Mouse (Mus musculus) intestine, embryonic 15.5 days (tissue): ENCODE results near the gene Mien1. TPM values are rescaled to one million over a fixed set of nuclear protein-coding genes. Genes with fewer than 3 reads are reported as not detected.
A peak's percentile ranks its signal among the peaks of the same experiment; 100 is the strongest.

ENCODE experiments used
- ATAC-seq: fragments of 200-750 bp; cut with Nextera tagmentation; 2 replicates; pipeline ENCODE4 v1.8.0; 2017; ENCODE audit warnings: moderate TSS enrichment, moderate library complexity
- H3K27ac ChIP-seq: fragments of 300-500 bp; sonication (generic); 2 replicates; pipeline ENCODE4 v1.5.1; 2015; ENCODE audit warnings: mild to moderate bottlenecking, inconsistent platforms
- H3K27me3 ChIP-seq: fragments of 300-500 bp; sonication (generic); replicated peaks from 2 replicates; pipeline ENCODE4 v1.6.1; 2015; ENCODE audit warnings: inconsistent platforms
- H3K36me3 ChIP-seq: fragments of 300-500 bp; sonication (generic); 2 replicates; pipeline ENCODE4 v1.6.1; 2015; ENCODE audit warnings: inconsistent platforms
- H3K4me1 ChIP-seq: fragments of 300-500 bp; sonication (generic); replicated peaks from 2 replicates; pipeline ENCODE4 v1.6.1; 2015; ENCODE audit warnings: inconsistent platforms
- H3K4me2 ChIP-seq: fragments of 300-500 bp; sonication (generic); replicated peaks from 2 replicates; pipeline ENCODE4 v1.6.1; 2015; ENCODE audit warnings: mild to moderate bottlenecking, inconsistent platforms
- H3K4me3 ChIP-seq: fragments of 300-500 bp; sonication (generic); replicated peaks from 2 replicates; pipeline ENCODE4 v1.5.1; 2015; ENCODE audit warnings: inconsistent platforms
- H3K9ac ChIP-seq: fragments of 300-500 bp; sonication (generic); 2 replicates; pipeline ENCODE4 v1.6.1; 2015; ENCODE audit warnings: inconsistent platforms
- H3K9me3 ChIP-seq: fragments of 300-500 bp; sonication (generic); 2 replicates; pipeline ENCODE4 v1.6.1; 2016; ENCODE audit warnings: inconsistent platforms
- WGBS: fragments of 180-500 bp; shearing (Covaris S2); methylation state at CpG from one replicate; pipeline ENCODE4 v1.1.7; 2015; 5-methylcytosine and 5-hydroxymethylcytosine counted together
- polyA plus RNA-seq: library from polyadenylated mRNA; unstranded; fragments of >200 nt; fragmentation: Nextera tagmentation; extraction: Ambion mirVana; gene quantifications from 2 replicates; pipeline ENCODE4 v1.2.1, GENCODE M21; 2015

The Mien1 gene
- polyA plus RNA-seq, 1 experiment from 2014 or later, result 202 TPM

- Histone ChIP-seq H3K4me1 (no peaks in the 10 kb centered on the region; the same call in 1 of the 2 replicates), H3K4me3 (no peak overlapping the region), H3K9ac (no peak overlapping the region), H3K27me3 (no peaks in the 10 kb centered on the region), H3K36me3 (no peaks in the 10 kb centered on the region), H3K4me2 (no peak overlapping the region), H3K27ac (no peak overlapping the region), H3K9me3 (no peaks in the 10 kb centered on the region)
- 62% methylated on average over 8 of the region's 8 CpGs for WGBS
- ATAC-seq, result no peak
These were observed 35.2 kb upstream of the Mien1 start for GRCm38 (mm10) chr11:98473916-98474479.

GRCm38 (mm10) chr11:98472696-98473095, 33.9 kb upstream of the Mien1 start:
- Histone ChIP-seq H3K27me3 (no peaks in the 10 kb centered on the region), H3K9ac (no peak overlapping the region), H3K27ac (no peak overlapping the region), H3K4me2 (no peak overlapping the region), H3K4me3 (no peak overlapping the region), H3K9me3 (no peaks in the 10 kb centered on the region), H3K36me3 (no peaks in the 10 kb centered on the region), H3K4me1 (no peaks in the 10 kb centered on the region; the same call in 1 of the 2 replicates)
- 45% methylated on average over 4 of the region's 4 CpGs for WGBS
- no peak for ATAC-seq

GRCm38 (mm10) chr11:98470795-98471194, 32.0 kb upstream of the Mien1 start:
- H3K36me3 ChIP-seq, result no peaks in the 10 kb centered on the region
- H3K4me1 ChIP-seq, result no peaks in the 10 kb centered on the region; the same call in 1 of the 2 replicates
- no peak overlapping the region for H3K4me2 ChIP-seq
- no peaks in the 10 kb centered on the region for H3K27me3 ChIP-seq
- H3K9ac ChIP-seq, result no peak overlapping the region
- no peak overlapping the region for H3K27ac ChIP-seq
- 76% methylated on average over 6 of the region's 6 CpGs for WGBS
- no peak overlapping the region for H3K4me3 ChIP-seq
- no peaks in the 10 kb centered on the region for H3K9me3 ChIP-seq
- no peak for ATAC-seq

DNA sequence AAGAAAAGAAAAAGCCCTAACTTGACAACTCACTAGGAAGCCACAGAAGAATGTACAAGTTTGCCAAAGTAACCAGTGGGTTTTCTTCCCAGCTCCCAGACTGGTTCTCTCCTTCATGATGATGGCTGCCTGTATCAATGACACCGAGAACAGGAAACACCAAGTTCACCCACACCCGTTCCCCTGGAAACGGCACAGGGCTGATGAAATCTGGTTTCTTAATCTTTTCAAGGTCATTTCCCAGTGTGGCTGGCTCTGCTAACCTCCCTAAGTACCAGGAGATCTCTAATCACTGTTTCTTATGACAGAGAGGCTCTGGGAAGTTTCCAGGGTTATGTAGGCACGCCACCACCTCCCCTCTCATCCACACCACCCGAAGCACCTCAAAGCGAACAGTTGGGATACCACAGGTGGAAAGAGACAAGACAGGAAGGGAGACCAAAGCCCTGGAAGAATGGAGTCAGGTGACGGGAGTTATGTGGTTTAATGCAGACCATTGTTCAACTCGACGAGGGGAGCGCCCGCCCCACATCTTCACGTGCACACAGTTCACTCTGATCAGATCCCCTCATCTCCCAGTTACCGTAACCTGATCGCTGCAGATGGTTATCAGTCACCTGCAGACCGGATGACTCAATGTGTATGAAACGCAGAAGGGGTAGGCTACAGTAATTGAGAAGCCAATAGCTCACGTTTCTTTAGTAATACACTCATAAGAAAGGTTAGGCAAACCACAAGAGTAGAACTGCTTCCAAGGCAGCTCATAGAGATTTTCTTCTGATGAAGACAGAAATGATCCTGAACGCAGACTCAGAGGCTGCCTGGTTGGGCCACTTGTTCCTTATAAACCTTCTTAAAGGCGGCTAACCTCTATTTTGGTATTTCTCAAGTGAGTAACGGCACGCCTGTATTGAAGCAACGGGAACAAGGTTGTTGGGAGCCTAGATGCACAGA, 31.2 kb upstream of the Mien1 start:
- H3K4me1 ChIP-seq, result no peaks in the 10 kb centered on the region; the same call in 1 of the 2 replicates
- no peaks in the 10 kb centered on the region for H3K36me3 ChIP-seq
- H3K9me3 ChIP-seq, result no peaks in the 10 kb centered on the region
- H3K27me3 ChIP-seq, result no peaks in the 10 kb centered on the region
- no peak overlapping the region for H3K4me3 ChIP-seq
- no peak overlapping the region for H3K4me2 ChIP-seq
- ATAC-seq, result 0 out of 2 replicates have a peak, but pooled peaks have one; percentile 31
- H3K9ac ChIP-seq, result no peak overlapping the region
- 57% methylated on average over 22 of the region's 22 CpGs for WGBS
- H3K27ac ChIP-seq, result no peak overlapping the region

DNA sequence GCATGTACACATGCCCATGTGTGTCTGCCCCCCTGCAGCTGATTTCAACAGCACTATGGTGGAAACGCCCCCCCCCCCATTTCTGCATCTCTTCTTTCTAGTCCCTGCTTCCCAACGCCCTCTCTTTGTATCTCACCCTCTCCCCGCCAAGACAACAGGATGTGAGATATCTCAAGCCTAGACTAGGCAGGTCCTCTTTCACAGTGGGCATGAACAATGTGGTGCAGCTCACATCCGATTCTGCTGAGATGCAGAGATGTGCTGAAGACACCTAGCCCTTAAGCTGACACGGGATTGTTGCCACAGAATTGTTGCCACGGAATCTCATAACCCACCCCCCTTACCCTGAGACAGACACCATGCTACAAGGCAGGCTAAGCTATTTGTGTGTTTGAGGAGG, 25.7 kb upstream of the Mien1 start:
- no peak overlapping the region for H3K9ac ChIP-seq
- no peaks in the 10 kb centered on the region for H3K9me3 ChIP-seq
- H3K4me3 ChIP-seq, result no peak overlapping the region
- WGBS, result 81% methylated on average over 6 of the region's 6 CpGs
- no peaks in the 10 kb centered on the region for H3K36me3 ChIP-seq
- no peak overlapping the region for H3K27ac ChIP-seq
- H3K4me2 ChIP-seq, result no peak overlapping the region
- H3K4me1 ChIP-seq, result no peaks in the 10 kb centered on the region
- ATAC-seq, result no peak
- H3K27me3 ChIP-seq, result peaks cover under 1% of the 10 kb centered on the region; the same call in 1 of the 2 replicates

GRCm38 (mm10) chr11:98463911-98464310, 25.1 kb upstream of the Mien1 start:
- Histone ChIP-seq H3K9ac (no peak overlapping the region), H3K27me3 (peaks cover 7% of the 10 kb centered on the region), H3K27ac (no peak overlapping the region), H3K4me3 (no peak overlapping the region), H3K4me1 (no peaks in the 10 kb centered on the region), H3K9me3 (no peaks in the 10 kb centered on the region), H3K36me3 (no peaks in the 10 kb centered on the region), H3K4me2 (no peak overlapping the region)
- WGBS, result 88% methylated on average over 9 of the region's 9 CpGs
- ATAC-seq, result no peak

- no peak for ATAC-seq
- Histone ChIP-seq H3K9ac (no peak overlapping the region), H3K27me3 (peaks cover 16% of the 10 kb centered on the region), H3K27ac (no peak overlapping the region), H3K4me2 (no peak overlapping the region), H3K4me3 (no peak overlapping the region), H3K9me3 (no peaks in the 10 kb centered on the region), H3K4me1 (peaks cover 6% of the 10 kb centered on the region; the same call in 1 of the 2 replicates), H3K36me3 (no peaks in the 10 kb centered on the region)
- 88% methylated on average over 6 of the region's 6 CpGs for WGBS
These were observed 23.5 kb upstream of the Mien1 start for GRCm38 (mm10) chr11:98462255-98462654.

- H3K27me3 ChIP-seq, result peaks cover 16% of the 10 kb centered on the region
- ATAC-seq, result no peak
- 60% methylated on average over 6 of the region's 6 CpGs for WGBS
- H3K9me3 ChIP-seq, result no peaks in the 10 kb centered on the region
- no peak overlapping the region for H3K27ac ChIP-seq
- H3K36me3 ChIP-seq, result no peaks in the 10 kb centered on the region
- no peak overlapping the region for H3K4me3 ChIP-seq
- H3K4me1 ChIP-seq, result peaks cover 6% of the 10 kb centered on the region; the same call in 1 of the 2 replicates
- H3K9ac ChIP-seq, result no peak overlapping the region
- no peak overlapping the region for H3K4me2 ChIP-seq
These were observed 22.4 kb upstream of the Mien1 start for GRCm38 (mm10) chr11:98461109-98461720.

GRCm38 (mm10) chr11:98459860-98460259, 21.1 kb upstream of the Mien1 start:
- no peak overlapping the region for H3K4me2 ChIP-seq

DNA sequence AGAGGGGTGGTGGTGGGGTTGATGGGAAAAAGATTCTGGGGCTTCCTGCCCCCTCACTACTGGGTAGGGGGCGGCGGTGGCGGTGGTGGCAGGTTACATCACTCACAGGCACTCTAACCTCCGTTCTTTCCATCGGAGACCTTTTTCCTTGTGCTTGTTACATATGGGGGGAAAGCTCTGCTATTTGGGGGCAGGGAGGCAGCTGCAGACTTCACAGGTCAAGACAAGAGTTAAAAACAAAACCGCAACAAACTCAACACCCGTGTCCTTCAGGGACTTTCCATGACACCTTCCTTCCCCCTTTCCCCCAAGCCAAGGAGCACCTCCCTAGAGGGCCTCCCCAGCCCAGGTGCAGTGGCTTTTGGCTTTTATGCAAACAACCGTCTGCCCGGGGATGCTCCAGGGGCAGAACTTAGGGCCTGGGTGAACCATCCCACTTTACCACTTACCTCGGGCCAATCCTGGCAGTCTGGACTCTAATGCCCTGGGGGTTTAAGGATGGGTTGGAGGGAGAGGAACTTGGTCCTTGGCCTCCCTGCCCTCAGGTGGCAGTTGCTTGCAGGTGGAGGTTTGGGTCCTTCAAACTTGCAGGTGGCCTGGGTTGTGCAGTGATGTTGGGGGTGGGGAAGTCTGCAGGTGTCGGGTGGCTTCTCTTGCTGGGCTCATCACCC, 20.4 kb upstream of the Mien1 start:
- Histone ChIP-seq H3K36me3 (peaks cover 10% of the 10 kb centered on the region; the same call in 1 of the 2 replicates), H3K27ac (no peak overlapping the region), H3K4me2 (no peak overlapping the region), H3K4me3 (no peak overlapping the region), H3K9ac (no peak overlapping the region), H3K9me3 (no peaks in the 10 kb centered on the region), H3K27me3 (peaks cover 16% of the 10 kb centered on the region), H3K4me1 (peaks cover 6% of the 10 kb centered on the region; the same call in 1 of the 2 replicates)
- no peak for ATAC-seq
- 40% methylated on average over 11 of the region's 11 CpGs for WGBS

More at GRCm38 (mm10) chr11:98459860-98460259, 21.1 kb upstream of the Mien1 start:
- H3K4me3 ChIP-seq, result no peak overlapping the region
- H3K4me1 ChIP-seq, result peaks cover 6% of the 10 kb centered on the region; the same call in 1 of the 2 replicates
- H3K9ac ChIP-seq, result no peak overlapping the region
- peaks cover 16% of the 10 kb centered on the region for H3K27me3 ChIP-seq
- H3K27ac ChIP-seq, result no peak overlapping the region
- 85% methylated on average over 9 of the region's 9 CpGs for WGBS
- no peaks in the 10 kb centered on the region for H3K9me3 ChIP-seq
- peaks cover 7% of the 10 kb centered on the region; the same call in 1 of the 2 replicates for H3K36me3 ChIP-seq
- no peak for ATAC-seq

GRCm38 (mm10) chr11:98458121-98458990, 19.6 kb upstream of the Mien1 start:
- H3K27me3 ChIP-seq, result peaks cover 16% of the 10 kb centered on the region
- H3K36me3 ChIP-seq, result peaks cover 17% of the 10 kb centered on the region
- no peak overlapping the region for H3K27ac ChIP-seq
- ATAC-seq, result peak; percentile 27; the same call in 1 of the 2 replicates
- peaks cover 6% of the 10 kb centered on the region; the same call in 1 of the 2 replicates for H3K4me1 ChIP-seq
- peak overlapping the region; percentile 93 for H3K4me2 ChIP-seq
- peak overlapping the region; percentile 61 for H3K9ac ChIP-seq
- H3K9me3 ChIP-seq, result no peaks in the 10 kb centered on the region
- 4% methylated on average over 28 of the region's 30 CpGs for WGBS
- peak overlapping the region; percentile 61 for H3K4me3 ChIP-seq
